Mouse (Mus musculus) stomach, embryonic 15.5 days (tissue): Measurements from ENCODE around the gene Aox1. TPM values are rescaled to one million over a fixed set of nuclear protein-coding genes. Genes with fewer than 3 reads are reported as not detected.
"Not testable (repeated sequence)": the region's sequence is repeated elsewhere in the genome, so short reads cannot be mapped to it uniquely, and the experiment has no call there.

Experiments
- ATAC-seq: fragments of 200-750 bp; cut with Nextera tagmentation; 2 replicates; pipeline ENCODE4 v1.8.0; 2017; ENCODE audit warnings: low read depth, moderate number of reproducible peaks, moderate TSS enrichment; ENCODE audit not compliant: insufficient read depth, low FRiP score
- H3K27ac ChIP-seq: fragments of 300-500 bp; sonication (generic); 2 replicates; pipeline ENCODE4 v1.5.1; 2015; ENCODE audit warnings: mild to moderate bottlenecking, inconsistent platforms
- H3K27me3 ChIP-seq: fragments of 300-500 bp; sonication (generic); replicated peaks from 2 replicates; pipeline ENCODE4 v1.6.1; 2015; ENCODE audit warnings: inconsistent platforms
- H3K36me3 ChIP-seq: fragments of 300-500 bp; sonication (generic); 2 replicates; pipeline ENCODE4 v1.6.1; 2015; ENCODE audit warnings: inconsistent platforms
- H3K4me1 ChIP-seq: fragments of 300-500 bp; sonication (generic); 2 replicates; pipeline ENCODE4 v1.6.1; 2015; ENCODE audit warnings: inconsistent platforms
- H3K4me2 ChIP-seq: fragments of 300-500 bp; sonication (generic); 2 replicates; pipeline ENCODE4 v1.6.1; 2015; ENCODE audit warnings: mild to moderate bottlenecking, inconsistent platforms
- H3K4me3 ChIP-seq: fragments of 300-500 bp; sonication (generic); replicated peaks from 2 replicates; pipeline ENCODE4 v1.5.1; 2015; ENCODE audit warnings: inconsistent platforms
- H3K9ac ChIP-seq: fragments of 300-500 bp; sonication (generic); 2 replicates; pipeline ENCODE4 v1.6.1; 2015; ENCODE audit warnings: inconsistent platforms
- H3K9me3 ChIP-seq: fragments of 300-500 bp; sonication (generic); 2 replicates; pipeline ENCODE4 v1.6.1; 2016; ENCODE audit warnings: inconsistent platforms
- WGBS: fragments of 180-500 bp; shearing (Covaris S2); methylation state at CpG from one replicate; pipeline ENCODE4 v1.1.7; 2015; 5-methylcytosine and 5-hydroxymethylcytosine counted together
- polyA plus RNA-seq: library from polyadenylated mRNA; unstranded; fragments of >200 nt; fragmentation: Nextera tagmentation; extraction: Ambion mirVana; gene quantifications from 2 replicates; pipeline ENCODE4 v1.2.1, GENCODE M21; 2015

Aox1 gene
- 0.10 and 0.21 TPM in 2 replicates for polyA plus RNA-seq

DNA sequence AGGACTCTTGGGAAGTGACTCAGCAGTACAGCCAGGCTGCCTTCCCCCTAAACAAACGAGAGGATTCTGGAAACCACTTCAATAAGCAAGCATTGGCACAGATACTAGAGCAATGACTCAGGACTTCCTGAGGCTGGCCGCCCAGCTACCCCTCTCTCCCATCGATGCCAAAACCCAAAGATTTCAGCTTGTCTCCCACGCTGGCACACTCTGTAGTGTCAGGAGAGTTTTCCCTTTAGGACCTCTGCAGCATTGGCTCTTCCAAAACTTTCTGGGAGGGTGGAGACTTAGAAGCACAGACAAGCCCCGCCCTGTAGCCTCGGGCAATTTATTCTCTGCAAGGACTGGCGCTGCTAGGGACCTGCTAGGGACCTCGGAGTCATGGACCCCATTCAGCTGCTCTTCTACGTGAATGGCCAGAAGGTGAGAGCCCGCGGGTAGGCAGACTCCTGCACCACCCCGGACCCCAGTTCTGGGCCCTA is at the start of gene Aox1:
TSS of gene Aox1 (plus strand) at position 296 of the 482 bp plus-strand sequence.
- no peaks in the 10 kb centered on the region for H3K9me3 ChIP-seq
- ATAC-seq: peak; percentile 72; the same call in 1 of the 2 replicates
- 13% methylated on average over 12 of the region's 12 CpGs for WGBS
- peaks cover 13% of the 10 kb centered on the region; the same call in 1 of the 2 replicates for H3K4me1 ChIP-seq
- H3K27ac ChIP-seq: 0 out of 2 replicates have a peak within 1 kb of the TSS, but pooled peaks have one; percentile 35
- H3K4me2 ChIP-seq: peak within 1 kb of the TSS; percentile 55
- no peak within 1 kb of the TSS for H3K9ac ChIP-seq
- H3K36me3 ChIP-seq: 0 out of 2 replicates have a peak, but pooled peaks cover under 1% of the 10 kb centered on the region
- H3K4me3 ChIP-seq: peak within 1 kb of the TSS; percentile 28
- no peaks in the 10 kb centered on the region for H3K27me3 ChIP-seq

DNA sequence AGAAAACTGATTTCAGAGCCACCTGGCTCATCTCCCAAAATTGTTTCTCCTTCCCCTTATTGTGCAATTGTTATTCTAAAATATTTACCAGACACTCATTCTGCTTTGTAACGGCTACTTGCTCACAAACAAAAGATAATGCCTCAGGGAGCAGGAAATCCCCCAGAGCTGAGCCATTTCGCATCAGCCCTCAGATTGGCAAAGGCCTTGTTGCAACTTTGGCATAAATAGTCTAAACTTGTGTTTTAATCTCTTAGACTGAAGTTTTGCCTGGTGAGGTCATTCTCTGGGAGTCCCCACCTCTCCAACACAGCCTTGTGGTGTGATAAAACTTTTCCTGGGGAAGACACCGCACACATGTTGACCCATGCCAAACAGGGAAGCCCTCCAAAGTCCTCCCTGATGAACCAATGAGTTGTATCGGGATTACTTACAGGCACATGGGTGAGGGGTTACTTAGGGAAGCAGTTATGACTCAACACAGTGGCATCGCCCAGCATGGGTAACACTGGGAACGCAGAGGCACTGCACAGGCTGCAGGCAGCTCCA is 40.6 kb upstream of the Aox1 start:
- Histone ChIP-seq H3K4me2 (no peak overlapping the region), H3K27ac (no peak overlapping the region), H3K9me3 (no peaks in the 10 kb centered on the region), H3K4me1 (no peaks in the 10 kb centered on the region), H3K9ac (no peak overlapping the region), H3K36me3 (no peaks in the 10 kb centered on the region), H3K27me3 (no peaks in the 10 kb centered on the region), H3K4me3 (no peak overlapping the region)
- no peak for ATAC-seq
- 65% methylated on average over 6 of the region's 6 CpGs for WGBS

DNA sequence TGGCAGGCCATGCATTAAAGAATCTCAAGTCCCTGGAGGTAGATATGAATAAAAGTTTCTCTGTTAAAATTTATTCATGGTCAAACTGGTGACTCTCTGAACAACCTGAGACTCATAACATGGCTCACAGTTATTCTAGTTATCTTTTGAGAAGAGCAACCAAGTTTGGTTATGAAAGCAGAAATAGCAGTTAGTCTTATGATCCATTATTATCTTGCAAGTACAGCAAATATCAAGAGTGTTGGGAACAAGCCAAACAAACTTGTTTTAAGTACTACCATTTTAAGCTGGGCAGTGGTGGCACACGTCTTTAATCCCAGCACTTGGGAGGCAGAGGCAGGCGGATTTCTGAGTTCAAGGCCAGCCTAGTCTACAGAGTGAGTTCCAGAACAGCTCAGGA is 38.5 kb upstream of the Aox1 start:
- whole genome bisulfite sequencing: 78% methylated on average over 2 of the region's 2 CpGs
- no peak overlapping the region for H3K9ac ChIP-seq
- H3K27ac ChIP-seq: no peak overlapping the region
- no peak overlapping the region for H3K4me2 ChIP-seq
- no peak for ATAC-seq
- no peaks in the 10 kb centered on the region for H3K9me3 ChIP-seq
- peaks cover under 1% of the 10 kb centered on the region; the same call in 1 of the 2 replicates for H3K4me1 ChIP-seq
- H3K27me3 ChIP-seq: no peaks in the 10 kb centered on the region
- H3K36me3 ChIP-seq: no peaks in the 10 kb centered on the region
- H3K4me3 ChIP-seq: no peak overlapping the region

DNA sequence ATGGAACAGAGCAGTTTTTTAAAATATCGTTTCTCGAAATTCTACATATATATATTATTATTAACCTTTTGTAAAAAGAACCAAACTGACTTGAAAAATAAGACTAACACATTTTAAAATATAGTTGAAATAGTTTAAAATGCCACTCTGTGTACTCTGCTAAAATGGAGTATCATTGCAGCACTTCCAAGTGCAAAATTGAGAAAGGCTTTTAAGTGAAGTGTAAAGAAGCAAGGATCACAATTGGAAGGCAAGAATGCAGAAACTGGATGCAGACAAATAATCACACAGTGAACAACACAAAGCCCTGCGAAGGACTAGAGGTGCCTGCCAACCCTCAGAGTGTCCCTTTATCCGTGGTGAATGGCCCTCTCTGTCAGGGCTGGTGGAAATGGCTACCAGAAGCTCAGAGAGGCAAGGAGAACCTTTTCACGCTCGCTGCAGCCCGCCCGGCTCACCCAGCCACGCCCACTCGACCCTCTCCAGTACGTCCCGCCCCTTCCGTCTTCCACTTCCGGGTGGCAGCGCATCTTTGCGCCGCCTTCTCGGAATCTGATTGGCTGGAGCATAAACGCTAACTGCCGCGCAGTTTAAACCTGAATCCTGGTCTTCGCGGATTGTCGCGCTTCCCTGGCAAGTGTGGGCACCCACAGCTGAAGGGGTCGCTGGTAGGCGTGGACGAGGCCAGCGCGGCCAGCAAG is 34.1 kb upstream of the Aox1 start, which contains the start of gene Sgo2a:
TSS of gene Sgo2a (plus strand) at position 540 of the 701 bp plus-strand sequence.
- Histone ChIP-seq H3K4me2 (peak within 1 kb of the TSS; percentile 83), H3K36me3 (no peaks in the 10 kb centered on the region), H3K9ac (peak within 1 kb of the TSS; percentile 62), H3K9me3 (no peaks in the 10 kb centered on the region), H3K27me3 (no peaks in the 10 kb centered on the region), H3K27ac (peak within 1 kb of the TSS; percentile 66; the same call in 1 of the 2 replicates), H3K4me3 (peak within 1 kb of the TSS; percentile 81), H3K4me1 (peaks cover 11% of the 10 kb centered on the region)
- ATAC-seq: peak; percentile 97
- 6% methylated on average over 30 of the region's 30 CpGs for WGBS

DNA sequence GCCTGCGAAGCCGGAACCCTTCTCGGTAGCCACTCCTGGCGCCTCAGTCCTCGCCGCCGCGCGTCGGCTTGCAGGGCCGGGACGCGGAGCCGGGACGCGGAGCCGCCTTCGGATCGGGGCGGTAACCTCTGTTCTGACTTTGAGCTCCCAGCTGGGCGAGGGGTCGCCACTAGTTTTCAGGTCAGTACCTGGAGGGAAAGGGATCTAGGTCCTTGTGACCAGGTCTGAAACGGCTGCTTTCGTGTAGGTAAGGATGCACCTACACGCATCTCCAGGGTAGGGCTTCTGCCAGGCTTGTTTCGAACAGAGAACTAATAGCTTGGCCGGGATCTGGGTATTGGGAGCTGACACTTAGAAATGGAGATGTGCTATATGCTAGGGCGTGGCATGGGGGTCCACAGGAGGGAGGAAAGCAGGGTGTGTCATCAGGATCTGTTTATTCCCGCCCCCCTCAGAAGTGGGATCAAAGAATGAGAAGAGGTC is 33.6 kb upstream of the Aox1 start:
- Histone ChIP-seq H3K27ac (peak overlapping the region; percentile 66; the same call in 1 of the 2 replicates), H3K4me1 (peaks cover 11% of the 10 kb centered on the region), H3K36me3 (0 out of 2 replicates have a peak, but pooled peaks cover 3% of the 10 kb centered on the region), H3K9ac (peak overlapping the region; percentile 62), H3K9me3 (no peaks in the 10 kb centered on the region), H3K4me2 (peak overlapping the region; percentile 83), H3K4me3 (peak overlapping the region; percentile 81), H3K27me3 (no peaks in the 10 kb centered on the region)
- WGBS: under 1% methylated on average over 29 of the region's 29 CpGs
- peak; percentile 79; the same call in 1 of the 2 replicates for ATAC-seq

DNA sequence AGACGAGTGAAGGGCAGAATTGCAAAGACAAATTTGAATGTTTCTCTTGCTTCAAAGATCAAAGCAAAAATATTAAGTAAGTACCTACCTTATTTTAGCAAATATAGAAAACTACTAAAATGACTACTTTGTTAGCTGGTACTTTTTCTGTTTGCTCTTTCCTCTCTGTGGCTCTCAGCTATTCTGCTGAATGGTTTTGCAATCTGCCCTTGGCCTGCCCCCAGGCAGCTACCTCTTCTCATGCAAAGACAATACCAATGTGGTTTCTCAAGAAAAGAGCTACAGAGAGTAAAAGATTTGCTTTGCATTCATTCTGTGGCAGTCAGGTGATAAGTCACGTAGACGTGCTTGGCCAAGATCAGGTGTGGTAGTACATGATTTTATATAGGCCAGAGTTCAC is 31.6 kb upstream of the Aox1 start:
- Histone ChIP-seq H3K27me3 (no peaks in the 10 kb centered on the region), H3K36me3 (0 out of 2 replicates have a peak, but pooled peaks cover 3% of the 10 kb centered on the region), H3K9me3 (no peaks in the 10 kb centered on the region), H3K9ac (no peak overlapping the region), H3K4me1 (peaks cover 11% of the 10 kb centered on the region), H3K27ac (no peak overlapping the region), H3K4me2 (no peak overlapping the region), H3K4me3 (no peak overlapping the region)
- no peak for ATAC-seq
- 79% methylated on average over 3 of the region's 3 CpGs for WGBS

DNA sequence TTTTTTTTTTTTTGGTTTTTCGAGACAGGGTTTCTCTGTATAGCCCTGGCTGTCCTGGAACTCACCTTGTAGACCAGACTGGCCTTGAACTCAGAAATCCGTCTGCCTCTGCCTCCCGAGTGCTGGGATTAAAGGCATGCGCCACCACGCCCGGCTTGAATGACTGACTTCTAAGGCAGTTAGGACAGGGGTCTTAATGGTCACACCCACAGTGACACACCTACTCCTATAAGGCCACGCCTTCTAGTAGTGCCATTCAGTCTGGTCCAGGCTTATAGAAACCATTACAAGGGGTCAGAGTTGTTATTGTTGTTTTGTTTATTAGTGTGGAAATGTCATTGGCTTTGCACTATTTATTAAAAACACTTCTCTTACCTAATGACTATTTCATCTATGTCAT is 23.3 kb upstream of the Aox1 start:
- not testable (repeated sequence) for H3K36me3 ChIP-seq, ATAC-seq, H3K9me3 ChIP-seq, H3K4me2 ChIP-seq, H3K4me3 ChIP-seq, H3K27ac ChIP-seq, H3K9ac ChIP-seq, H3K27me3 ChIP-seq, H3K4me1 ChIP-seq
- WGBS: 96% methylated on average over 7 of the region's 7 CpGs

DNA sequence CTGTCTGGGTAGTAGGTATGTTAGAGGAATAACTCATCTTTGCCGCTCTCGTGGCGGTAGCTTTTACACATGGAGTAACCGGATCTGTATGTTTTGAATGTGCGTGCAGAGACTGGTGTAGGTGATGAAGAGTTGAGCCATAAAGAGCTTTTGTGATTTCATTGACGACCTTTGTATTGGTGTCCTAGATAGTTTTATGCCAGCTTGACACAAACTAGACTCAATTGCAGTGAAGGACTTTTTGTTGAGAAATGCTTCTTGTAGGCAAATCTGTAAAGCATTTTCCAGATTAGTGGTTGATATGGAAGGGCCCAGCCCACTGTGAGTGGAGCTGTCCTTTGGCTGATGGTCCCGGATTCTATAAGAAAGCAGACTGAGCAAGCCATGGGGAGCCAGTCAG is 10.9 kb upstream of the Aox1 start, which contains the start of gene Kctd18:
TSS of gene Kctd18 (minus strand) at position 101 of the 400 bp plus-strand sequence.
- H3K4me1 ChIP-seq: no peaks in the 10 kb centered on the region
- H3K9me3 ChIP-seq: no peaks in the 10 kb centered on the region
- no peak within 1 kb of the TSS for H3K4me3 ChIP-seq
- WGBS: 95% methylated on average over 7 of the region's 7 CpGs
- H3K27ac ChIP-seq: no peak within 1 kb of the TSS
- no peak within 1 kb of the TSS for H3K4me2 ChIP-seq
- no peak for ATAC-seq
- H3K27me3 ChIP-seq: no peaks in the 10 kb centered on the region
- H3K9ac ChIP-seq: no peak within 1 kb of the TSS
- H3K36me3 ChIP-seq: peaks cover 14% of the 10 kb centered on the region

DNA sequence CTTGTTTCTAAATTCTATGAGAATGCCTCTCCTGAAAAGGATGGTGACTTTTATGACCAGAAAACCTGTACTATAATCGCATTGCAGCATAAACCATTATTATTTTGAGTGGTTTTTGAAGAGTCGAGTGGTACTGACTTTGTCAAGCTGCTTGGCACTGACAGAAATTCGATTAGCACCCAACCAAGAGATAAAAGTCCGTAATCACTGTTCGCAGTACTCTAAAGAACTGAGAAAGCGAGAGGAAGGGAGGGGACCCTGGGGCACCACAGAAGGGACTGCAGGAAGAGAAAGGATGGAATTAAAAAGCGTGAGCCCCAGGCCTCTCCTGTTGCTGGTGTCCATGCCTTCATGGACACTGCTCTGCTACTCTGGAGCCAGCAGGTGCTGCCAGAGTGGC is 2.0 kb upstream of the Aox1 start:
- Histone ChIP-seq H3K9me3 (no peaks in the 10 kb centered on the region), H3K36me3 (peaks cover 6% of the 10 kb centered on the region; the same call in 1 of the 2 replicates), H3K9ac (no peak overlapping the region), H3K27me3 (no peaks in the 10 kb centered on the region), H3K4me3 (no peak overlapping the region), H3K4me2 (no peak overlapping the region), H3K27ac (no peak overlapping the region), H3K4me1 (peaks cover 13% of the 10 kb centered on the region; the same call in 1 of the 2 replicates)
- WGBS: 82% methylated on average over 7 of the region's 7 CpGs
- ATAC-seq: no peak

DNA sequence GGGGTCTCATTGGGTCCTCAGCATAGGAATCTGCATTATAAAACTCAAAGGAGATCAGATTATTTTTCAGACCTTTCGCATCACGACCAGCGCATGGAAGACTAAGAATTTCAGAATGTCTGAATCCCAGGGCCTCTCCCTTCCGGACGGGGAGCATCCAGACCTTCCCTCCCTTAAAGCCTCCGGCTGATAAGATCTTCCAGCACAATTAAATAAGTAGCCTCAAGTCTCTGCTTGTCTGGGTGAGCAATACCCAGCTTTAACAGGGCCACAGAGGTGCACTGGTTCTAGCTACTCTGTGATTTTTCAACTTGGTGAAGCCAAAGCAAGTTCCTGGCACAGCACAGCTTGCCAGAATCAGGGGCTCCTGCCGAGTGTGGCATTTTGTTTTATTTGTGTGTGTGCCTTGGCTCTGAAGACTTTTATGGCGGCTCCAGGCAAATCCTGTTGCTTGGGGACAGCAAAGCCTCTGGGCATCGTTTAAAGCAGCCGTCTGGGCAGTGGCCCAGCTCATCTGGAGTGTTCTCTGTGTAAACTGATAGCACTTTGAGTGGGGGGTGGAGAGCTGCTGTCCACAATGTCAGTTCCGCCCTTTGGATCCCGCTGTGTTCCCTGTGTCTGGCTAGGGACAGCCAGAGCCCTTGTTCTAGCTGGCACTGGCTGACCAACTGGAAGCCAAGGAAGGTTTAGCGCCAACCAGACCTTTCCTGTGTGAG is 583 bp downstream of the Aox1 start:
- H3K4me1 ChIP-seq: peaks cover 13% of the 10 kb centered on the region; the same call in 1 of the 2 replicates
- H3K36me3 ChIP-seq: no peaks in the 10 kb centered on the region
- H3K27me3 ChIP-seq: no peaks in the 10 kb centered on the region
- H3K27ac ChIP-seq: 0 out of 2 replicates have a peak overlapping the region, but pooled peaks have one; percentile 35
- WGBS: 34% methylated on average over 13 of the region's 13 CpGs
- no peak overlapping the region for H3K9ac ChIP-seq
- ATAC-seq: no peak
- H3K4me2 ChIP-seq: peak overlapping the region; percentile 55
- H3K9me3 ChIP-seq: no peaks in the 10 kb centered on the region
- peak overlapping the region; percentile 28 for H3K4me3 ChIP-seq

DNA sequence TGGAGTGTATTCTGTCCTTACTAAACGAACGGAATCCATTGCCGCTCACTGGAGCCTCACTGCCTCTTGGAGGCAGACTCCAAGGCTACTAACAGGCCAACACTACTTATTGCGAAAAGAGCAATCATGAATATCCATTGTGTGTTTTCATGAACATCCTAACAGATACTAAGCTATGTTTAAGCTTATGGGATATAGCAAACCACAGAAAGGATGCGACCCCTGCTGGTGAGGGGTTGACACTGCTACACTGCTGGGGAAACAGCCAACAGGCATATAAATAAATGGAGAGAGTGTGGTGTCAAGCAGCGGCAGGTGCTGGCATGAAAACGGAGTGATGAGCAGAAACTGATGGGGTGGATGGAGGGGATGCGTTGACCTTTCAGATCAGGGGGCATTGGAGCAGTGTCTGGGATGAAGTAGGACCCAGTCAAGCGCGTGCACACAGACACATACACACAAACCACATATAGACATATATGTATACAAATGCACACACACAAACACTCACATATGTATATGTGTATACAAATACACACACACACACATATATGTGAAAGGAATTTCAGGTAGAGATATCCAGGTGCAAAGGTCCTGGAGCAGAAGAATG is 1.5 kb downstream of the Aox1 start:
- no peak overlapping the region for H3K27ac ChIP-seq
- no peak overlapping the region for H3K4me2 ChIP-seq
- no peaks in the 10 kb centered on the region for H3K36me3 ChIP-seq
- no peaks in the 10 kb centered on the region for H3K9me3 ChIP-seq
- peaks cover 13% of the 10 kb centered on the region; the same call in 1 of the 2 replicates for H3K4me1 ChIP-seq
- no peak overlapping the region for H3K4me3 ChIP-seq
- WGBS: 64% methylated on average over 10 of the region's 10 CpGs
- ATAC-seq: no peak
- no peaks in the 10 kb centered on the region for H3K27me3 ChIP-seq
- H3K9ac ChIP-seq: no peak overlapping the region
